Mouse (Mus musculus) bone marrow, adult 2 months (tissue): Measurements from ENCODE around the gene Usp33. TPM values are rescaled to one million over a fixed set of nuclear protein-coding genes. Genes with fewer than 3 reads are reported as not detected.
A peak's percentile ranks its signal among the peaks of the same experiment; 100 is the strongest.
"Not testable (repeated sequence)": the region's sequence is repeated elsewhere in the genome, so short reads cannot be mapped to it uniquely, and the experiment has no call there.

Experiments used
- H3K27ac ChIP-seq: fragments of 200-500 bp; 2 replicates; pipeline ENCODE4 v1.5.1; 2012; ENCODE audit warnings: low read depth, mild to moderate bottlenecking, control low read depth, inconsistent platforms, low read length; ENCODE audit not compliant: control insufficient read depth, poor library complexity, insufficient read depth
- H3K4me1 ChIP-seq: fragments of 200-500 bp; 2 replicates; pipeline ENCODE4 v1.6.1; 2011; ENCODE audit warnings: low read length; ENCODE audit not compliant: control insufficient read depth, insufficient read depth
- H3K4me3 ChIP-seq: fragments of 200-500 bp; replicated peaks from 2 replicates; pipeline ENCODE3; 2011; ENCODE audit warnings: mild to moderate bottlenecking, low read depth, low read length, control low read depth; ENCODE audit not compliant: control insufficient read depth
- CTCF ChIP-seq: fragments of 200-500 bp; IDR thresholded peaks from 2 replicates; pipeline ENCODE4 v1.5.1; 2011; ENCODE audit warnings: low read length, control low read depth; ENCODE audit not compliant: control insufficient read depth, insufficient read depth
- POLR2A ChIP-seq: fragments of 200-500 bp; IDR thresholded peaks from 2 replicates; pipeline ENCODE4 v1.6.1; 2011; ENCODE audit warnings: low read depth, mild to moderate bottlenecking, control low read depth, low read length, borderline replicate concordance; ENCODE audit not compliant: control insufficient read depth
- WGBS: fragments of 180-500 bp; shearing (Covaris S2); methylation state at CpG from one replicate; pipeline ENCODE4 v1.1.7; 2018; 5-methylcytosine and 5-hydroxymethylcytosine counted together
- polyA plus RNA-seq: library from polyadenylated mRNA; stranded (reverse); fragments of >200 nt; gene quantifications from 2 replicates; pipeline ENCODE4 v1.2.4, GENCODE M21; 2011; ENCODE audit warnings: low replicate concordance; ENCODE audit not compliant: missing spikeins, insufficient read depth, insufficient read length

Gene Usp33
- polyA plus RNA-seq, 1 experiment: 29.3 TPM

DNA sequence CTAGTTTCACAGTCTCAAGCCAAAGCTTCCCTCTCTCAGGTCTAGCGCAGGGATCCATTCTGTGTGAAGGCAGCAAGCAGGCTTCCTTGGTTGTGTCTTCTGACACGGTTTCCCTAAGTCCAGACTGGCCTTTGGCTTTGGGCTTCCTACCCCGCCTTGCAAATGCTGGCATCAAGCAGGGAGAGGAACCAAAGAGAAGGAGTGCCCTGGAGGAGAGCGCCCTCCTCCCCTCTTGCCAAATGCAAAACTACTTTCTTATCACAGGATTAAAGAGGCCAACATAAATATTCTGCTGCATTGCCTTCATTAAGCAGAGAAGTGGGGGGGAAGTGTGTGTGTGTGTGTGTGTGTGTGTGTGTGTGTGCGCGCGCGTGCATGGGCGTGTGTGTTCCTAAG is 37.0 kb upstream of the Usp33 start:
- H3K4me3 ChIP-seq: no peak overlapping the region
- H3K4me1 ChIP-seq: no peaks in the 10 kb centered on the region
- TF ChIP-seq POLR2A (no peak), CTCF (no peak)
- no peak overlapping the region for H3K27ac ChIP-seq
- WGBS: 81% methylated on average over 9 of the region's 9 CpGs

DNA sequence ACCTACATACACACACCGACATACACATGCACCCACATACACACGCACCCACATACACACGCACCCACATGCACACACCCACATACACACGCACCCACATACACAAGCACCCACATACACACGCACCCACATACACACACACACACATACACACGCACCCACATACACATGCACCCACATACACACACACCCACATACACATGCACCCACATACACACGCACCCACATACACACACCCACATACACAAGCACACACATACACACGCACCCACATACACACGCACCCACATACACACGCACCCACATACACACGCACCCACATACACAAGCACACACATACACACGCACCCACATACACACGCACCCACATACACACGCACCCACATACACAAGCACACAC is 31.6 kb upstream of the Usp33 start:
- not testable (repeated sequence) for H3K27ac ChIP-seq, H3K4me3 ChIP-seq, H3K4me1 ChIP-seq
- WGBS: 76% methylated on average over 14 of the region's 14 CpGs

DNA sequence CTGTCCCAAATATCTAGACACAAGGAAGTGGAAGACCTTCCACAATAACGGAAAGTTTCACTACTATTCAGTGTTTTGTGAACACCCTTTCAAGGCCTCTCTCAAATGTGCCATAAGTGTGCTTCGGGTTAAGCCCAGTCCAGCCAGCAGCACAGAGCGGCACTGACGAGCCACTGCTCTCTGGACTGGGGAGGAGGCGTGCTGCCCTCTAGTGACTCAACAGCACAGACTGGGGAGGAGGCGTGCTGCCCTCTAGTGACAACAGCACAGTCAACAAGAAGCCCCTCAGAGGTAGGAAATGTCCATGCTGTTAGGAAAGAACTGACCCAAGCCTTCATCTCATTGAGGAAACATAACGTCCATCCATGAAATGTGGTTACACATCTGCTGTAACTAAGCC is 30.7 kb upstream of the Usp33 start:
- Histone ChIP-seq H3K4me3 (no peak overlapping the region), H3K27ac (no peak overlapping the region), H3K4me1 (no peaks in the 10 kb centered on the region)
- WGBS: 8% methylated on average over 7 of the region's 7 CpGs
- TF ChIP-seq CTCF (peak; percentile 100), POLR2A (peak; percentile 31; the same call in 1 of the 2 replicates)

DNA sequence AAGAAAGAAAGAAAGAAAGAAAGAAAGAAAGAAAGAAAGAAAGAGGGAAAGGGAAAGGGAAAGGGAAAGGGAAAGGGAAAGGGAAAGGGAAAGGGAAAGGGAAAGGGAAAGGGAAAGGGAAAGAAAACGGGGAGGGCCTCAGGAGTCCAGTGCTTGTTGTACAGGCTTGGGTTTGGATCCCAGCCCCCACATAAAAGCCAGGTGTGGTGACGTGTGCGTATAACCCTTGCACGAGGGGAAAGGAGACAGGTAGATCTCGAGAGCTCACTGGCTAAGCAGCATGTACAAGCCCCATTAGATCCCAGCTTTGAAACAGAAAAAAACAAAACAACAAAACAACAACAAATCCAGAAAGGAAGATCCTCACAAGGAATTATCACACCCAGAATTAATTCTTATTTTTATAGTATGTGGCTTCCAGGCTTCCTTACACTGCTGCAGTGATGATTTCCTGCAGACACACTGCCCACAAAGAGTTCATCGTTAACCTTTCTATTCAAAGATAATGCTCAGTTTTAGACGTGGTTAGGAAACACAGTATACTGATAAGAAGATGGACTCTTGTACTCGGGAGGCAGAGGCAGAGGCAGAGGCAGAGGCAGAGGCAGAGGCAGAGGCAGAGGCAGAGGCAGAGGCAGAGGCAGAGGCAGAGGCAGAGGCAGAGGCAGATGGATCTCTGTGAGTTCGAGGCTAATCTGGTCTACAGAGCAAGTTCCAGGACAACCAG is 29.7 kb upstream of the Usp33 start:
- not testable (repeated sequence) for H3K27ac ChIP-seq, H3K4me1 ChIP-seq, H3K4me3 ChIP-seq
- 75% methylated on average over 9 of the region's 9 CpGs for WGBS

DNA sequence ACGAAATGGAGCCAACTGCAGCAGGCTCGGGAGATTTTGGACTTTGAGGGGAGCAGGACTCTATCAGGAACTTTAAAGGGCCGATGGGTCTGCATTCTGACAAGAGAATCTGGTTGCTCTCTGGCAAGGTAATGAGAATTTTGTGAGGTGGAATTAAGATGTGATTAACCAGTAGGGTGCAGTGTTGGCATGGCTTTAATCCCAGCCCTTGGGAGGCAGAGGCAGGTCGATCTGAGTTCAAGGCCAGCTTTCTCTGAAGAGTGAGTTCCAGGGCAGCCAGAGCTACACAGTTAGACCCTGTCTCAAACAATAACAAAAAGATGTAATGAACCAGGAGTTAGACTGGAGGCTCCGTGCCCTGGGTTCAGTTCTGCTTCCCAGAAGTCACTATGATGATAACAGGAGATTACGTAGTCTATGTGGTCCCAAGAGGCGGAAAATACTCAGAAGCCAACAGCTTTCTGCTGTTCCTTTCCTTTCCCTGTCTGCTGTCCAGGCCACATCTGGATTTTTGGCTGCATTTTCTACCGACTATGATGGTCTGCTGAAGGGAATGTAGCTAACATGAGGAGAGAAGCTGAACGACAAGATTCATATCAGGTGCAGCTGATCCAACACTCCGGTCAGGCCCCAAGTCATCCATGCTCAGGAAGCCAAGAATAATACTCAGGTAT is 25.2 kb upstream of the Usp33 start:
- WGBS: 79% methylated on average over 10 of the region's 10 CpGs
- no peak for TF ChIP-seq CTCF
- no peak for TF ChIP-seq POLR2A
- H3K4me3 ChIP-seq: no peak overlapping the region
- H3K4me1 ChIP-seq: no peaks in the 10 kb centered on the region
- H3K27ac ChIP-seq: no peak overlapping the region

DNA sequence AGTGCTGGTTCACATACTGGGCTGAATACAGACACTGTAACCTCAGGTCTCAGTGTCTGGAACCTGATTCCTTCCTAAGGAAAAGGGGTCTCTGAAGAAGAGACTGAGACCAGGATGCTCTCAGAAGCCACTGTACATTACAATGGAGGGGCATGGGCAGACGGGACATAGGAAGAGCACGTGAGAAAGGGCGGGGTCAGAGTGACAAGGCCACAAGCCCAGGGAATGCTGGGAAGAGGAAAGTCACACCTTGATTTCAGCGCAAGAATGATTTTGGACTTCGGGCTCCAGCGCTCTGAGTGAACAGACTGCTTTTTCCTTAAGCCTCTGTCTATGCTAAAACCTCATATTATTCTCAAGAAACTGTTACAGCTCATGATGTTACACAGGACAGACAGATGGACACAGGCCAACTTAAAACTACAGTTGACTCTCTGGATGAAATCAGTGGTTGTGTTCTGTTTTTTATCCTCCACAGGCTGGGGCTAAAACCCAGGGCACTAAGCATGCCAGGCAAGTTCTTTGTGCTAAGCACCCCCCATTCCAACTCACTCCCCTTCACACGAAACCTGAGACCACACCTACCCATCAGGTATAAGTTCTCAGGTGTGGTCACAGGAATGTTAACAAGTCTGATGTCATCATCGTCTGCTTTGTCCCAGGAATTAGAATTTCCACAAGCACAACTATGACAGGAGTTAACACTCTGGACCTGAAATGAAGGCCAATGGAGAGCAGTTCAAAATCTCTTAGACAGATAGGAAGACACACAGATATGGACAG is 24.3 kb upstream of the Usp33 start:
- Histone ChIP-seq H3K27ac (no peak overlapping the region), H3K4me1 (no peaks in the 10 kb centered on the region), H3K4me3 (no peak overlapping the region)
- WGBS: 88% methylated on average over 8 of the region's 8 CpGs
- TF ChIP-seq POLR2A: no peak
- TF ChIP-seq CTCF: no peak

DNA sequence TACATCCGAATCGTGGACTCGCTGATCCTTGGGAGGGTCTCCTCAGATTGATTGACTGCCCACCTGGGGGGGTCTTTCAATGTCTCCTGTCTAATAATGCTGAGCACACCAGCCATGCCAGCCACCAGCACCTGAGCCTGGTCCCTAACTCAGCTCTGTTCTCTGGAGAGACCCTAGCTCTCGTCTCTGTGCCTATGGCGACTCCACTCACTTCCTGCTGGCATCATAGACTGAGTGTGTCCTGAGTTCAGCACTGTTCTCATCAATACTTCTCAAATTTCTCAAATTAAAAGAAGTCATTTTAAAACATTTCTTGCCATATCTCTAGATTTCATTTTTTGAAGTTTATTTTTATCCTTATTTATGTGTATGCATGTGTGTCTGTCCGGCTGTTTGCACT is 14.2 kb upstream of the Usp33 start:
- WGBS: 93% methylated on average over 6 of the region's 6 CpGs
- H3K4me1 ChIP-seq: no peaks in the 10 kb centered on the region
- H3K27ac ChIP-seq: no peak overlapping the region
- no peak overlapping the region for H3K4me3 ChIP-seq
- no peak for TF ChIP-seq POLR2A
- no peak for TF ChIP-seq CTCF

DNA sequence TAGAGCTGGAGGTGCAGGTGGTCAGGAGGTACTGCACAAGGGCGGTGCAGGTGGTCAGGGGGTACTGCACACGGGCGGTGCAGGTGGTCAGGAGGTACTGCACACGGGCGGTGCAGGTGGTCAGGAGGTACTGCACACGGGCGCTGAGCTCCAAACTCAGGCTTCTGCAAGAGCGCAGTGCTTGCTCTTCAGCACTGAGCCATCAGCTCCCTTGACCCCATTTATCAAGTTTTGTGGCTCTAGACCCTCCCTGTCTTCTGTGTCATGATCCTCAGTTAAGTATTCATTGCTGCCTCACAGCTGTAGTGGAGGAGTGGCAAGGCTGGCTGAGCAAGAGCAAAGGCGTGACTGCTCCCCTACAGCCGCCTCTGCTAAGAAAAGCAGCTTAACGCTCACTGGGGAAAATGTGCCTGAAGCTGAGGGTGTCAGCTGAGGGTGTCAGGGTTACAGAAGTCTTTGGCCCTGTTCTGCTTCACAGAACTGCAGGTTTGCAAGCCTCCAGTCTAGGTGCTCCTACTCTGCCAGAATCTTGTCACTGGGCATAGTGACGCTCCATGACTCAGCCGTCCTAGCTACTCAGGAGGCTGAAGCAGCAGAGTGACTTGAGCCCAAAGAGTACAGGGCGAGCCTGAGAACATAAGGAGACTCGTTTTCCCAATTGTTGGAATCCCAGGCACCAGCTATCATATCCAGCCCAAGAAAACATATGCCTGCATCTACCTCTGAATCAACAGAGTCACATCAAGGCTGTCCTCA is 13.6 kb upstream of the Usp33 start:
- no peak for TF ChIP-seq POLR2A
- no peak for TF ChIP-seq CTCF
- no peaks in the 10 kb centered on the region for H3K4me1 ChIP-seq
- WGBS: 88% methylated on average over 15 of the region's 15 CpGs

More for the DNA sequence above, 13.6 kb upstream of the Usp33 start:
- Histone ChIP-seq H3K4me3 (no peak overlapping the region), H3K27ac (no peak overlapping the region)
